Mouse (Mus musculus) lung, postnatal 0 days (tissue): ENCODE measurements around the gene Mucl3.

ENCODE experiments used
- CTCF ChIP-seq: IDR thresholded peaks from 2 replicates; pipeline ENCODE4 v1.5.1; 2016; ENCODE audit warnings: antibody characterized with exemption, mild to moderate bottlenecking
- EP300 ChIP-seq: IDR thresholded peaks from 2 replicates; pipeline ENCODE4 v1.6.1; 2016; ENCODE audit warnings: antibody characterized with exemption, mild to moderate bottlenecking, control low read depth

DNA sequence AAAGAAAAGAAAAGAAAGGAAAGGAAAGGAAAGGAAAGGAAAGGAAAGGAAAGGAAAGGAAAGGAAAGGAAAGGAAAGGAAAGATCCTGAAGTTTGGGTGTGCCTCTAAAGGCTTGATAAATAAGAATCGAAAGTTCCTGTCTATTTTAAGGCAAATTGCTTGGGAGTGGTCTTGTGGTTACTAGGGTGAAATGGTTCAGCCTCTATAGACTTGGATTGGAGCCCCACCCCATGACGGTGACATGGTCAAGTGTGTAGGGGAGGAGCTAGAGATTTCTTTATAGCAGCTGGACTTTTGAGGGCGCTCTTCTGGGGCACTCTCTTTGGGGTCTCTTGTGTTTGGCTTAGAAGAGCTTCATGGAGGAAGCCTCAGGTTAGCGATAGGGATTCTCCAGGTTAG is 49.7 kb downstream of the Mucl3 start:
- no peak for TF ChIP-seq EP300
- no peak for TF ChIP-seq CTCF
